Mouse (Mus musculus): Measurements from ENCODE around the gene 6430550D23Rik. TPM values are rescaled to one million over a fixed set of nuclear protein-coding genes. Genes with fewer than 3 reads are reported as not detected.

The 6430550D23Rik gene
- polyA plus RNA-seq, 1 experiment from 2014 or later = 1.5 TPM

GRCm38 (mm10) chr2:155946499-155946898 lies 61.3 kb downstream of the 6430550D23Rik start:
- H3K9me3 ChIP-seq (ENCODE audit: control insufficient read depth, low read length) = no peaks in the 10 kb centered on the region
- no peak overlapping the region for H3K4me3 ChIP-seq (ENCODE audit: low read depth, low read length)
- H3K27ac ChIP-seq (ENCODE audit: low read depth, low read length) = no peak overlapping the region
- H3K36me3 ChIP-seq (ENCODE audit: control insufficient read depth, insufficient read depth, low read length) = no peaks in the 10 kb centered on the region
- WGBS = 9% methylated on average over 4 of the region's 4 CpGs
- ATAC-seq (replicated peaks; ENCODE audit: low FRiP score) (0 out of 2 replicates have a peak, but pooled peaks have one; percentile 29), DNase-seq (ENCODE audit: low spot score) (no peak)
- no peaks in the 10 kb centered on the region for H3K27me3 ChIP-seq (ENCODE audit: control insufficient read depth, insufficient read depth, low read length)
- H3K9ac ChIP-seq (ENCODE audit: low read length) = no peak overlapping the region
- peaks cover 11% of the 10 kb centered on the region for H3K4me1 ChIP-seq (replicated peaks; ENCODE audit: control insufficient read depth, insufficient read depth, low read length)
- H3K4me2 ChIP-seq (ENCODE audit: low read depth, low read length, severe bottlenecking) = no peak overlapping the region

- 1% methylated on average over 7 of the region's 7 CpGs for WGBS
- no peaks in the 10 kb centered on the region for H3K9me3 ChIP-seq (ENCODE audit: control insufficient read depth, low read length)
- H3K4me2 ChIP-seq (ENCODE audit: low read depth, low read length, severe bottlenecking) = no peak overlapping the region
- no peak overlapping the region for H3K27ac ChIP-seq (ENCODE audit: low read depth, low read length)
- no peaks in the 10 kb centered on the region for H3K36me3 ChIP-seq (ENCODE audit: control insufficient read depth, insufficient read depth, low read length)
- H3K4me1 ChIP-seq (replicated peaks; ENCODE audit: control insufficient read depth, insufficient read depth, low read length) = peaks cover 11% of the 10 kb centered on the region
- H3K27me3 ChIP-seq (ENCODE audit: control insufficient read depth, insufficient read depth, low read length) = no peaks in the 10 kb centered on the region
- ATAC-seq (replicated peaks; ENCODE audit: low FRiP score) (peak; percentile 62; the same call in 1 of the 2 replicates), DNase-seq (ENCODE audit: low spot score) (peak; percentile 86)
- no peak overlapping the region for H3K4me3 ChIP-seq (ENCODE audit: low read depth, low read length)
- no peak overlapping the region for H3K9ac ChIP-seq (ENCODE audit: low read length)
These were observed 61.7 kb downstream of the 6430550D23Rik start for GRCm38 (mm10) chr2:155946069-155946468.

GRCm38 (mm10) chr2:155945580-155945979 lies 62.2 kb downstream of the 6430550D23Rik start:
- H3K4me3 ChIP-seq (ENCODE audit: low read depth, low read length) = no peak overlapping the region
- WGBS = 60% methylated on average over 5 of the region's 5 CpGs
- ATAC-seq (replicated peaks; ENCODE audit: low FRiP score) (peak; percentile 37), DNase-seq (ENCODE audit: low spot score) (no peak)
- H3K9me3 ChIP-seq (ENCODE audit: control insufficient read depth, low read length) = no peaks in the 10 kb centered on the region
- no peaks in the 10 kb centered on the region for H3K36me3 ChIP-seq (ENCODE audit: control insufficient read depth, insufficient read depth, low read length)
- H3K4me1 ChIP-seq (replicated peaks; ENCODE audit: control insufficient read depth, insufficient read depth, low read length) = peaks cover 11% of the 10 kb centered on the region
- H3K27me3 ChIP-seq (ENCODE audit: control insufficient read depth, insufficient read depth, low read length) = no peaks in the 10 kb centered on the region
- H3K4me2 ChIP-seq (ENCODE audit: low read depth, low read length, severe bottlenecking) = no peak overlapping the region
- H3K27ac ChIP-seq (ENCODE audit: low read depth, low read length) = no peak overlapping the region
- no peak overlapping the region for H3K9ac ChIP-seq (ENCODE audit: low read length)

- 44% methylated on average over 13 of the region's 13 CpGs for WGBS
- Histone ChIP-seq H3K27ac (ENCODE audit: low read depth, low read length) (0 out of 2 replicates have a peak within 1 kb of the TSS, but pooled peaks have one; percentile 18), H3K4me2 (ENCODE audit: low read depth, low read length, severe bottlenecking) (no peak within 1 kb of the TSS)
These were observed 62.7 kb downstream of the 6430550D23Rik start, which contains the start of gene Gdf5 for GRCm38 (mm10) chr2:155945124-155945523. Gene Gdf5 (minus strand): TSS chr2:155945367.

GRCm38 (mm10) chr2:155944685-155945084 lies 63.1 kb downstream of the 6430550D23Rik start:
- Histone ChIP-seq H3K4me2 (ENCODE audit: low read depth, low read length, severe bottlenecking) (no peak overlapping the region), H3K27ac (ENCODE audit: low read depth, low read length) (0 out of 2 replicates have a peak overlapping the region, but pooled peaks have one; percentile 18), H3K4me1 (replicated peaks; ENCODE audit: control insufficient read depth, insufficient read depth, low read length) (peaks cover 11% of the 10 kb centered on the region), H3K9ac (ENCODE audit: low read length) (0 out of 2 replicates have a peak overlapping the region, but pooled peaks have one; percentile 16), H3K9me3 (ENCODE audit: control insufficient read depth, low read length) (no peaks in the 10 kb centered on the region), H3K27me3 (ENCODE audit: control insufficient read depth, insufficient read depth, low read length) (no peaks in the 10 kb centered on the region), H3K4me3 (ENCODE audit: low read depth, low read length) (no peak overlapping the region), H3K36me3 (ENCODE audit: control insufficient read depth, insufficient read depth, low read length) (no peaks in the 10 kb centered on the region)
- WGBS = 66% methylated on average over 4 of the region's 4 CpGs
- ATAC-seq (replicated peaks; ENCODE audit: low FRiP score) (no peak), DNase-seq (ENCODE audit: low spot score) (no peak)

More at GRCm38 (mm10) chr2:155945124-155945523, 62.7 kb downstream of the 6430550D23Rik start, which contains the start of gene Gdf5:
- DNase-seq (ENCODE audit: low spot score) = no peak
- H3K4me3 ChIP-seq (ENCODE audit: low read depth, low read length) = no peak within 1 kb of the TSS
- H3K9ac ChIP-seq (ENCODE audit: low read length) = 0 out of 2 replicates have a peak within 1 kb of the TSS, but pooled peaks have one; percentile 16
- no peaks in the 10 kb centered on the region for H3K9me3 ChIP-seq (ENCODE audit: control insufficient read depth, low read length)
- no peaks in the 10 kb centered on the region for H3K36me3 ChIP-seq (ENCODE audit: control insufficient read depth, insufficient read depth, low read length)
- H3K27me3 ChIP-seq (ENCODE audit: control insufficient read depth, insufficient read depth, low read length) = no peaks in the 10 kb centered on the region
- peaks cover 11% of the 10 kb centered on the region for H3K4me1 ChIP-seq (replicated peaks; ENCODE audit: control insufficient read depth, insufficient read depth, low read length)
- ATAC-seq (replicated peaks; ENCODE audit: low FRiP score) = no peak

- Histone ChIP-seq H3K4me2 (ENCODE audit: low read depth, low read length, severe bottlenecking) (peak overlapping the region; percentile 33), H3K27ac (ENCODE audit: low read depth, low read length) (0 out of 2 replicates have a peak overlapping the region, but pooled peaks have one; percentile 12), H3K36me3 (ENCODE audit: control insufficient read depth, insufficient read depth, low read length) (no peaks in the 10 kb centered on the region), H3K4me1 (replicated peaks; ENCODE audit: control insufficient read depth, insufficient read depth, low read length) (peaks cover 9% of the 10 kb centered on the region), H3K27me3 (ENCODE audit: control insufficient read depth, insufficient read depth, low read length) (no peaks in the 10 kb centered on the region), H3K9ac (ENCODE audit: low read length) (peak overlapping the region; percentile 39; the same call in 1 of the 2 replicates), H3K4me3 (ENCODE audit: low read depth, low read length) (0 out of 2 replicates have a peak overlapping the region, but pooled peaks have one; percentile 15), H3K9me3 (ENCODE audit: control insufficient read depth, low read length) (no peaks in the 10 kb centered on the region)
- ATAC-seq (replicated peaks; ENCODE audit: low FRiP score) = peak; percentile 69
- DNase-seq (ENCODE audit: low spot score) = peak; percentile 86
- WGBS = 2% methylated on average over 8 of the region's 8 CpGs
These were observed 64.3 kb downstream of the 6430550D23Rik start for GRCm38 (mm10) chr2:155943463-155943862.

- WGBS = 93% methylated on average over 40 of the region's 40 CpGs
- Histone ChIP-seq H3K36me3 (ENCODE audit: control insufficient read depth, insufficient read depth, low read length) (no peaks in the 10 kb centered on the region), H3K4me3 (ENCODE audit: low read depth, low read length) (no peak overlapping the region), H3K9ac (ENCODE audit: low read length) (no peak overlapping the region), H3K4me1 (replicated peaks; ENCODE audit: control insufficient read depth, insufficient read depth, low read length) (peaks cover 9% of the 10 kb centered on the region), H3K27me3 (ENCODE audit: control insufficient read depth, insufficient read depth, low read length) (no peaks in the 10 kb centered on the region), H3K9me3 (ENCODE audit: control insufficient read depth, low read length) (no peaks in the 10 kb centered on the region), H3K4me2 (ENCODE audit: low read depth, low read length, severe bottlenecking) (no peak overlapping the region), H3K27ac (ENCODE audit: low read depth, low read length) (no peak overlapping the region)
- ATAC-seq (replicated peaks; ENCODE audit: low FRiP score) = no peak
- no peak for DNase-seq (ENCODE audit: low spot score)
These were observed 65.9 kb downstream of the 6430550D23Rik start for GRCm38 (mm10) chr2:155941697-155942442.

- Histone ChIP-seq H3K4me2 (ENCODE audit: low read depth, low read length, severe bottlenecking) (no peak within 1 kb of the TSS), H3K4me3 (ENCODE audit: low read depth, low read length) (no peak within 1 kb of the TSS), H3K4me1 (replicated peaks; ENCODE audit: control insufficient read depth, insufficient read depth, low read length) (peaks cover 9% of the 10 kb centered on the region), H3K9me3 (ENCODE audit: control insufficient read depth, low read length) (no peaks in the 10 kb centered on the region), H3K27me3 (ENCODE audit: control insufficient read depth, insufficient read depth, low read length) (no peaks in the 10 kb centered on the region), H3K36me3 (ENCODE audit: control insufficient read depth, insufficient read depth, low read length) (no peaks in the 10 kb centered on the region), H3K27ac (ENCODE audit: low read depth, low read length) (no peak within 1 kb of the TSS), H3K9ac (ENCODE audit: low read length) (no peak within 1 kb of the TSS)
- no peak for DNase-seq (ENCODE audit: low spot score)
- WGBS = 90% methylated on average over 3 of the region's 3 CpGs
- ATAC-seq (replicated peaks; ENCODE audit: low FRiP score) = no peak
These were observed 67.1 kb downstream of the 6430550D23Rik start, which contains the start of gene Gm15557 for GRCm38 (mm10) chr2:155940681-155941080. Gene Gm15557 (plus strand): TSS chr2:155940728.

Measured in forebrain, embryonic 11.5 days (tissue).